Mouse (Mus musculus) C2C12 (cell line): ENCODE data around the gene Glipr1l2. TPM values are rescaled to one million over a fixed set of nuclear protein-coding genes. Genes with fewer than 3 reads are reported as not detected.

ENCODE experiments used
- H3K27me3 ChIP-seq: one replicate; pipeline ENCODE4 v1.6.1; 2011; ENCODE audit not compliant: control insufficient read depth, insufficient read depth, insufficient read length
- H3K36me3 ChIP-seq: one replicate; pipeline ENCODE4 v1.6.1; 2011; ENCODE audit not compliant: control insufficient read depth, insufficient read depth
- H3K4me3 ChIP-seq: one replicate; pipeline ENCODE4 v1.5.1; 2011; ENCODE audit warnings: mild to moderate bottlenecking, control low read depth; ENCODE audit not compliant: poor library complexity, insufficient read depth, severe bottlenecking
- H3K79me2 ChIP-seq: one replicate; pipeline ENCODE4 v1.6.1; 2011; ENCODE audit not compliant: control insufficient read depth, insufficient read depth
- H3K79me3 ChIP-seq: one replicate; pipeline ENCODE4 v1.6.1; 2011; ENCODE audit warnings: low read depth, control low read depth
- H3ac ChIP-seq: one replicate; pipeline ENCODE3; 2011; ENCODE audit warnings: low read depth; ENCODE audit not compliant: control insufficient read depth, insufficient read length
- CEBPB ChIP-seq: IDR thresholded peaks from one replicate; pipeline ENCODE4 v1.6.1; 2011; ENCODE audit warnings: low read depth, mild to moderate bottlenecking, control low read depth, moderate library complexity
- CTCF ChIP-seq: IDR thresholded peaks from one replicate; pipeline ENCODE4 v1.5.1; 2011; ENCODE audit not compliant: control insufficient read depth, insufficient read depth, insufficient read length
- FOSL1 ChIP-seq: IDR thresholded peaks from one replicate; pipeline ENCODE4 v1.8.0; 2011; ENCODE audit warnings: mild to moderate bottlenecking, low read length; ENCODE audit not compliant: poor library complexity, insufficient read depth, severe bottlenecking
- MAX ChIP-seq: IDR thresholded peaks from one replicate; pipeline ENCODE4 v1.6.1; 2011; ENCODE audit warnings: mild to moderate bottlenecking, control low read depth
- MYOD1 ChIP-seq: IDR thresholded peaks from one replicate; pipeline ENCODE4 v1.6.1; 2011; ENCODE audit warnings: low read depth; ENCODE audit not compliant: control insufficient read depth, insufficient read length
- MYOG ChIP-seq: IDR thresholded peaks from one replicate; pipeline ENCODE4 v1.6.1; 2011; ENCODE audit not compliant: control insufficient read depth, insufficient read length; ENCODE audit errors: extremely low read depth
- USF1 ChIP-seq: IDR thresholded peaks from one replicate; pipeline ENCODE4 v1.6.1; 2011; ENCODE audit warnings: low read depth, mild to moderate bottlenecking, control low read depth, moderate library complexity
- polyA plus RNA-seq: library from polyadenylated mRNA; unstranded; fragments of >200 nt; fragmentation: generic; extraction: Trizol; gene quantifications from one replicate; pipeline ENCODE4 v1.2.1, GENCODE M21; 2012; ENCODE audit warnings: missing spikeins

Glipr1l2 gene
- polyA plus RNA-seq, 1 experiment = not detected

- H3K36me3 ChIP-seq = no peaks in the 10 kb centered on the region
- H3K4me3 ChIP-seq = no peak overlapping the region
- H3K27me3 ChIP-seq = no peaks in the 10 kb centered on the region
- TF ChIP-seq MYOG = no peak
- no peak for TF ChIP-seq FOSL1
- TF ChIP-seq MAX = no peak
- TF ChIP-seq CEBPB = no peak
- no peak for TF ChIP-seq CTCF
- no peak for TF ChIP-seq USF1
- no peak for TF ChIP-seq MYOD1
- H3ac ChIP-seq = no peak overlapping the region
- no peaks in the 10 kb centered on the region for H3K79me3 ChIP-seq
- H3K79me2 ChIP-seq = no peaks in the 10 kb centered on the region
Measured at GRCm38 (mm10) chr10:112138871-112139430, 55.8 kb downstream of the Glipr1l2 start.

GRCm38 (mm10) chr10:112139834-112140233 is 56.7 kb downstream of the Glipr1l2 start:
- TF ChIP-seq CEBPB = no peak
- no peak for TF ChIP-seq MYOG
- TF ChIP-seq FOSL1 = no peak
- no peak for TF ChIP-seq USF1
- TF ChIP-seq CTCF = no peak
- no peak for TF ChIP-seq MYOD1
- no peak for TF ChIP-seq MAX
- H3K27me3 ChIP-seq = no peaks in the 10 kb centered on the region
- no peak overlapping the region for H3ac ChIP-seq
- no peaks in the 10 kb centered on the region for H3K79me3 ChIP-seq
- no peak overlapping the region for H3K4me3 ChIP-seq
- H3K36me3 ChIP-seq = no peaks in the 10 kb centered on the region
- H3K79me2 ChIP-seq = no peaks in the 10 kb centered on the region

Other genes with a start within 250 kb of the Glipr1l2 start
- gene Krr1, start 110.7 kb upstream of the Glipr1l2 start, polyA plus RNA-seq = 10.2 TPM
- 10.3 TPM for gene Glipr1, start 80.7 kb upstream of the Glipr1l2 start, polyA plus RNA-seq
- gene Glipr1l1, start 23.2 kb upstream of the Glipr1l2 start, polyA plus RNA-seq = not detected
- not detected for gene Glipr1l3, start 77.0 kb downstream of the Glipr1l2 start, polyA plus RNA-seq
- gene Caps2, start 80.3 kb downstream of the Glipr1l2 start, polyA plus RNA-seq = 0.01 TPM
- 0.16 TPM for gene Kcnc2, start 187.8 kb downstream of the Glipr1l2 start, polyA plus RNA-seq